ENCODE assay signal across 9 mouse cellular contexts in the genomic region with DNA sequence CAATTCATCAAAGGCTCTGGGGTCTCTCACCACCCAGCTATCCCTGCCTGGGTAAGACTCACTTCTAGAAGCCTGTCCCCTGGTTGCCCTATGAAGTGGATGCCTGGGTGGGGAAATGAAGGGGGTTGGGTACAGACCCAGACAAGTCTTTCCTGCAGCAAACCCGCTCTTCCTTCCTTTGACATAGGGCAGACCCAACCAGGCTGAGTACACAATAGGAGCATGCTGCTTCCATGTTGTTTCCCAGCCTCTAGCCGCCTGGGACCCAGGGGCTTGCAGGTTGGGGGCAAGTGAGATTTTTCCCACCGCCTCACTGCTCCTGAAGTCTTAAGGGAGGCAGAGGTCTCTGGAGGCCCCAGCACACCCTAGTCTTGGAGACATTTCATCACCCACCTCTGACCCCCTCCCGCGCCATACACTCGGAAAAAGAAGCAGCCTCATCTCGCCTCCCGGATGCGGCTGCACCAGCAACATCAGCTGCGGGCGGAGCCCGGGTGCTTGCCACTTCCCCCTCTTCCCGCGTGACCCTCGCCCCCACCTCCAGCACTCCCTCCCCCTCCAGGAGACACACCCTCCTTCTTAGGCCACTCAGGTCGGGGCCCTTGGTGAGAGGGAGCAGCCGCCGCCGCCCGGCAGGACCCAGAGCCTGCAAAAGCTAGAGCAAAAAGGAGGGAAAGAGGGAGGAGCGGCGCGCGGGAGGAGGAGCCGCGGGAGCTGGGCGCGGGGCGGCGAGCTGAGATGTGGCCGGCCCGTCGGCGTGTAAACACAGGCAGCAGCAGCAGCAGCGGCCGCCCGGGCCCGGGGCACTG. TPM values are rescaled to one million over a fixed set of nuclear protein-coding genes. Genes with fewer than 3 reads are reported as not detected.
A peak's percentile ranks its signal among the peaks of the same experiment; 100 is the strongest.
DNase-seq lines count a peak whose midpoint lies in the region; ATAC-seq and TF ChIP-seq lines count a peak whose summit lies in the region.
"Had no signal": no experiment of that assay in that cellular context is flagged by ENCODE, and none has a peak within 500 bp of the region (broad histone marks: within the 10 kb centered on the region; RNA-seq: fewer than 3 reads in every experiment).

A gene (plus strand): TSS at position 746 of the 809 bp plus-strand sequence.

- H3K27ac ChIP-seq in embryonic facial prominence, embryonic 10.5 days (replicated peaks), result peak within 1 kb of the TSS; percentile 87
- H3K27ac ChIP-seq in intestine, postnatal 0 days (ENCODE audit: low read depth, low read length), result no peak within 1 kb of the TSS
- H3K27ac ChIP-seq in limb, embryonic 11.5 days (replicated peaks; ENCODE audit: low read depth, low read length), result no peak within 1 kb of the TSS
- H3K27ac ChIP-seq in midbrain, embryonic 12.5 days (replicated peaks), result peak within 1 kb of the TSS; percentile 84

- ATAC-seq in granulocyte monocyte progenitor cell, adult 5-6 weeks (replicated peaks; ENCODE audit: poor library complexity, severe bottlenecking), result peak; percentile 93
- ATAC-seq in intestine, postnatal 0 days, result peak; percentile 90
- ATAC-seq in limb, embryonic 11.5 days (ENCODE audit: insufficient number of reproducible peaks, low FRiP score, low TSS enrichment, low read depth), result peak; percentile 89
- ATAC-seq in midbrain, embryonic 12.5 days (ENCODE audit: low FRiP score, low read depth), result peak; percentile 88

- no peaks in the 10 kb centered on the region for H3K27me3 ChIP-seq in embryonic facial prominence, embryonic 10.5 days (replicated peaks; ENCODE audit: low read depth, poor library complexity, severe bottlenecking)
- H3K27me3 ChIP-seq in intestine, postnatal 0 days (replicated peaks; ENCODE audit: control insufficient read depth, insufficient read depth, low read length), result no peaks in the 10 kb centered on the region
- H3K27me3 ChIP-seq in limb, embryonic 11.5 days (ENCODE audit: control insufficient read depth, insufficient read depth, low read length), result no peaks in the 10 kb centered on the region
- H3K27me3 ChIP-seq in midbrain, embryonic 12.5 days, result no peaks in the 10 kb centered on the region

- DNase-seq in left cerebral cortex, adult 18-20 months (ENCODE audit: low spot score in 2 of 2), result peak; percentile 28 to 30
- no peak for DNase-seq in left cerebral cortex, adult 11 months (ENCODE audit: low spot score)
- peak; percentile 83 for DNase-seq in embryonic facial prominence, embryonic 10.5 days (ENCODE audit: low spot score)
- DNase-seq in limb, embryonic 11.5 days (ENCODE audit: low spot score), result peak; percentile 76
- DNase-seq in skeletal muscle tissue, adult 2 months (ENCODE audit: low read depth, low spot score), result peak; percentile 64

- WGBS in embryonic facial prominence, embryonic 10.5 days, result 16% methylated on average over 37 of the region's 38 CpGs
- 20% methylated on average over 19 of the region's 38 CpGs for WGBS in intestine, postnatal 0 days
- WGBS in limb, embryonic 11.5 days, result 10% methylated on average over 27 of the region's 38 CpGs
- WGBS in midbrain, embryonic 12.5 days, result 28% methylated on average over 35 of the region's 38 CpGs

- peak within 1 kb of the TSS; percentile 40; the same call in 1 of the 2 replicates for H3K9ac ChIP-seq in intestine, postnatal 0 days (ENCODE audit: low read depth, low read length)
- peak within 1 kb of the TSS; percentile 59 for H3K9ac ChIP-seq in limb, embryonic 11.5 days (ENCODE audit: low read length)
- peak within 1 kb of the TSS; percentile 62 for H3K9ac ChIP-seq in midbrain, embryonic 12.5 days (replicated peaks)

- H3K9me3 ChIP-seq in embryonic facial prominence, embryonic 10.5 days, result peaks cover 7% of the 10 kb centered on the region; the same call in 1 of the 2 replicates
- H3K9me3 ChIP-seq in intestine, postnatal 0 days (ENCODE audit: control insufficient read depth), result no peaks in the 10 kb centered on the region
- no peaks in the 10 kb centered on the region for H3K9me3 ChIP-seq in limb, embryonic 11.5 days (ENCODE audit: control insufficient read depth, low read length)
- H3K9me3 ChIP-seq in midbrain, embryonic 12.5 days, result no peaks in the 10 kb centered on the region
- H3K9me3 ChIP-seq: G1E had no signal

- H3K4me2 ChIP-seq in intestine, postnatal 0 days (replicated peaks; ENCODE audit: low read depth), result peak within 1 kb of the TSS; percentile 74
- H3K4me2 ChIP-seq in limb, embryonic 11.5 days (ENCODE audit: low read depth, severe bottlenecking), result peak within 1 kb of the TSS; percentile 54
- peak within 1 kb of the TSS; percentile 59 for H3K4me2 ChIP-seq in midbrain, embryonic 12.5 days (replicated peaks)

- H3K4me3 ChIP-seq in embryonic facial prominence, embryonic 10.5 days, result peak within 1 kb of the TSS; percentile 67
- H3K4me3 ChIP-seq in intestine, postnatal 0 days (ENCODE audit: low read depth, low read length), result peak within 1 kb of the TSS; percentile 57
- H3K4me3 ChIP-seq in limb, embryonic 11.5 days (ENCODE audit: low read depth, low read length), result peak within 1 kb of the TSS; percentile 51
- peak within 1 kb of the TSS; percentile 51 for H3K4me3 ChIP-seq in midbrain, embryonic 12.5 days

- TF ChIP-seq CTCF in intestine, postnatal 0 days (IDR thresholded peaks at IDR 0.05; ENCODE audit: low read depth), result no peak

- H3K4me1 ChIP-seq in embryonic facial prominence, embryonic 10.5 days, result 0 out of 2 replicates have a peak, but pooled peaks cover 3% of the 10 kb centered on the region
- H3K4me1 ChIP-seq in intestine, postnatal 0 days (replicated peaks; ENCODE audit: control insufficient read depth, insufficient read depth, low read length), result no peaks in the 10 kb centered on the region
- no peaks in the 10 kb centered on the region for H3K4me1 ChIP-seq in limb, embryonic 11.5 days (ENCODE audit: control insufficient read depth, insufficient read depth, low read length)
- 0 out of 2 replicates have a peak, but pooled peaks cover 3% of the 10 kb centered on the region for H3K4me1 ChIP-seq in midbrain, embryonic 12.5 days

- H3K36me3 ChIP-seq in embryonic facial prominence, embryonic 10.5 days (replicated peaks), result no peaks in the 10 kb centered on the region
- H3K36me3 ChIP-seq in intestine, postnatal 0 days (ENCODE audit: control insufficient read depth, insufficient read depth), result no peaks in the 10 kb centered on the region
- H3K36me3 ChIP-seq in limb, embryonic 11.5 days (ENCODE audit: control insufficient read depth, insufficient read depth, low read length), result no peaks in the 10 kb centered on the region
- H3K36me3 ChIP-seq in midbrain, embryonic 12.5 days, result no peaks in the 10 kb centered on the region
- H3K36me3 ChIP-seq: G1E had no signal

RNA-seq across cellular contexts. Expression of the gene that starts here (rescaled TPM):
- 1 to 10 TPM; 5.9 to 6.1 TPM for total RNA-seq in left cerebral cortex, adult 18-20 months (2021)
- polyA plus RNA-seq in embryonic facial prominence, embryonic 10.5 days (2016; fragmentation: Nextera tagmentation; extraction: Ambion mirVana), result 18.2 and 18.7 TPM in 2 replicates
- total RNA-seq in granulocyte monocyte progenitor cell, adult 5-6 weeks (2014; fragmentation: Nextera tagmentation), result 60.7 and 81.5 TPM in 2 replicates
- total RNA-seq in granulocyte monocyte progenitor cell, adult 5-6 weeks (2017), result 98.3 and 111 TPM in 2 replicates
- 3.2 TPM in 2 replicates for polyA plus RNA-seq in intestine, postnatal 0 days (2015; fragmentation: Nextera tagmentation; extraction: Ambion mirVana)
- 18.6 and 18.9 TPM in 2 replicates for polyA plus RNA-seq in limb, embryonic 11.5 days (2014; fragmentation: Nextera tagmentation; extraction: Ambion mirVana)
- polyA plus RNA-seq in midbrain, embryonic 12.5 days (2016; fragmentation: Nextera tagmentation; extraction: Ambion mirVana), result 23.4 and 26.6 TPM in 2 replicates
- total RNA-seq: G1E had no signal
- polyA plus RNA-seq: G1E had no signal

Comparison
In these comparisons a context has a peak if more than half of its experiments do, and no peak if none do; other contexts are left out.
1. RNA of the gene that starts here (total RNA-seq): 60.7 to 111 TPM in granulocyte monocyte progenitor cell, adult 5-6 weeks; 5.9 to 6.1 TPM in left cerebral cortex, adult 18-20 months; every median in the first group is over 4 times any median in the second.
2. H3K27ac ChIP-seq: peak in embryonic facial prominence, embryonic 10.5 days (single experiment) and midbrain, embryonic 12.5 days (single experiment); none in intestine, postnatal 0 days (single experiment) and limb, embryonic 11.5 days (single experiment).
3. Peak in every context shown above with its lines, with median percentiles within 50 percentile points of each other: H3K4me3 ChIP-seq, ATAC-seq, H3K4me2 ChIP-seq and H3K9ac ChIP-seq.